Mouse (Mus musculus): ENCODE data around the gene Xrn1. TPM values are rescaled to one million over a fixed set of nuclear protein-coding genes. Genes with fewer than 3 reads are reported as not detected.

The Xrn1 gene
- polyA plus RNA-seq, 1 experiment, result 2.9 TPM

GRCm38 (mm10) chr9:96035371-96036086 is 81.0 kb downstream of the Xrn1 start:
- Histone ChIP-seq H3K79me2 (ENCODE audit: control insufficient read depth, insufficient read depth) (no peaks in the 10 kb centered on the region), H3K4me3 (no peak overlapping the region), H3ac (ENCODE audit: control insufficient read depth, insufficient read length) (no peak overlapping the region), H3K4me2 (ENCODE audit: low read depth) (no peak overlapping the region), H3K36me3 (ENCODE audit: control insufficient read depth, insufficient read depth) (peaks cover 23% of the 10 kb centered on the region), H3K27me3 (ENCODE audit: control insufficient read depth, insufficient read depth, insufficient read length) (no peaks in the 10 kb centered on the region)
- no peak for TF ChIP-seq E2F4 (IDR thresholded peaks at IDR 0.05; ENCODE audit: insufficient read depth)
- no peak for TF ChIP-seq MYOD1 (IDR thresholded peaks at IDR 0.05; ENCODE audit: control insufficient read depth in 1 of 3, insufficient read length in 2 of 3, low read depth in 2 of 3)
- TF ChIP-seq SRF (IDR thresholded peaks at IDR 0.05; ENCODE audit: control insufficient read depth, insufficient read length, low read depth), result no peak
- no peak for TF ChIP-seq POLR2A (IDR thresholded peaks at IDR 0.05; ENCODE audit: insufficient read length, low read depth)
- TF ChIP-seq USF1 (IDR thresholded peaks at IDR 0.05; ENCODE audit: low read depth), result no peak
- no peak for TF ChIP-seq CEBPB (IDR thresholded peaks at IDR 0.05; ENCODE audit: insufficient read depth, poor library complexity, severe bottlenecking)
- TF ChIP-seq MAX (IDR thresholded peaks at IDR 0.05; ENCODE audit: low read depth), result no peak
- no peak for TF ChIP-seq TCF3 (IDR thresholded peaks at IDR 0.05; ENCODE audit: insufficient read length, low read depth)
- TF ChIP-seq POLR2AphosphoS2 (IDR thresholded peaks at IDR 0.05; ENCODE audit: insufficient read length, low read depth), result no peak
- no peak for TF ChIP-seq MYOG (IDR thresholded peaks at IDR 0.05; ENCODE audit: control insufficient read depth in 1 of 3, insufficient read depth in 1 of 3, insufficient read length in 2 of 3, low read depth in 2 of 3)
- no peak for TF ChIP-seq REST (IDR thresholded peaks at IDR 0.05; ENCODE audit: insufficient read depth, insufficient read length)
- no peak for TF ChIP-seq TCF12 (IDR thresholded peaks at IDR 0.05; ENCODE audit: insufficient read depth, poor library complexity, severe bottlenecking)

GRCm38 (mm10) chr9:96044214-96044613 is 89.7 kb downstream of the Xrn1 start:
- H3K27me3 ChIP-seq (ENCODE audit: control insufficient read depth, insufficient read depth, insufficient read length), result no peaks in the 10 kb centered on the region
- no peak overlapping the region for H3K4me3 ChIP-seq
- H3ac ChIP-seq (ENCODE audit: control insufficient read depth, insufficient read length), result no peak overlapping the region
- H3K36me3 ChIP-seq (ENCODE audit: control insufficient read depth, insufficient read depth), result peaks cover 4% of the 10 kb centered on the region
- no peaks in the 10 kb centered on the region for H3K79me2 ChIP-seq (ENCODE audit: control insufficient read depth, insufficient read depth)
- TF ChIP-seq USF1 (IDR thresholded peaks at IDR 0.05; ENCODE audit: low read depth), result no peak
- TF ChIP-seq SRF (IDR thresholded peaks at IDR 0.05; ENCODE audit: control insufficient read depth, insufficient read length, low read depth), result no peak
- no peak for TF ChIP-seq MYOD1 (IDR thresholded peaks at IDR 0.05; ENCODE audit: control insufficient read depth in 1 of 3, insufficient read length in 2 of 3, low read depth in 2 of 3)
- TF ChIP-seq E2F4 (IDR thresholded peaks at IDR 0.05; ENCODE audit: insufficient read depth), result no peak
- TF ChIP-seq CEBPB (IDR thresholded peaks at IDR 0.05; ENCODE audit: insufficient read depth, poor library complexity, severe bottlenecking), result no peak
- TF ChIP-seq TCF3 (IDR thresholded peaks at IDR 0.05; ENCODE audit: insufficient read length, low read depth), result no peak
- TF ChIP-seq POLR2AphosphoS2 (IDR thresholded peaks at IDR 0.05; ENCODE audit: insufficient read length, low read depth), result no peak
- TF ChIP-seq REST (IDR thresholded peaks at IDR 0.05; ENCODE audit: insufficient read depth, insufficient read length), result no peak
- no peak for TF ChIP-seq MYOG (IDR thresholded peaks at IDR 0.05; ENCODE audit: control insufficient read depth in 1 of 3, insufficient read depth in 1 of 3, insufficient read length in 2 of 3, low read depth in 2 of 3)
- TF ChIP-seq TCF12 (IDR thresholded peaks at IDR 0.05; ENCODE audit: insufficient read depth, poor library complexity, severe bottlenecking), result no peak
- TF ChIP-seq MAX (IDR thresholded peaks at IDR 0.05; ENCODE audit: low read depth), result no peak
- no peak for TF ChIP-seq POLR2A (IDR thresholded peaks at IDR 0.05; ENCODE audit: insufficient read length, low read depth)
- no peak overlapping the region for H3K4me2 ChIP-seq (ENCODE audit: low read depth)

DNA sequence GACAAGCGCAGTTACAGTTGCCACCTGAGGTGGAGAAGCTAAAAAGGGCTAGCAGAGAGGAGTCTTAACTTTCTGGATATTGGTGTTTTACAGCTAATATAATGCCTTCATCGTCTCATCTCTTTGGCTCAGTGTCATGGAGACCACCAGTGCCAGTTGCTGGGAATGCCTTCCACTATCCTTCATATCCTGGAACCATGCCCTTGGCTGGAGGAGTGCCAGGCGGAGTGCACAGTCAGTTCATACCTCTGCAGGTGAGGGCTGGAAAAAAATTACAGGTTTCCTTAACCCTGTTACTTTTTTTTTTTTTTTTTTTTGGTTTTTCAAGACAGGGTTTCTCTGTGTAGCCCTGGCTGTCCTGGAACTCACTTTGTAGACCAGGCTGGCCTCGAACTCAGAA is 96.9 kb downstream of the Xrn1 start:
- no peak overlapping the region for H3K4me2 ChIP-seq (ENCODE audit: low read depth)
- H3ac ChIP-seq (ENCODE audit: control insufficient read depth, insufficient read length), result no peak overlapping the region
- H3K4me3 ChIP-seq, result no peak overlapping the region
- H3K79me2 ChIP-seq (ENCODE audit: control insufficient read depth, insufficient read depth), result no peaks in the 10 kb centered on the region
- no peaks in the 10 kb centered on the region for H3K27me3 ChIP-seq (ENCODE audit: control insufficient read depth, insufficient read depth, insufficient read length)
- TF ChIP-seq TCF12 (IDR thresholded peaks at IDR 0.05; ENCODE audit: insufficient read depth, poor library complexity, severe bottlenecking) (no peak), E2F4 (IDR thresholded peaks at IDR 0.05; ENCODE audit: insufficient read depth) (no peak), MYOD1 (IDR thresholded peaks at IDR 0.05; ENCODE audit: control insufficient read depth in 1 of 3, insufficient read length in 2 of 3, low read depth in 2 of 3) (no peak)
- H3K36me3 ChIP-seq (ENCODE audit: control insufficient read depth, insufficient read depth), result peaks cover 28% of the 10 kb centered on the region

DNA sequence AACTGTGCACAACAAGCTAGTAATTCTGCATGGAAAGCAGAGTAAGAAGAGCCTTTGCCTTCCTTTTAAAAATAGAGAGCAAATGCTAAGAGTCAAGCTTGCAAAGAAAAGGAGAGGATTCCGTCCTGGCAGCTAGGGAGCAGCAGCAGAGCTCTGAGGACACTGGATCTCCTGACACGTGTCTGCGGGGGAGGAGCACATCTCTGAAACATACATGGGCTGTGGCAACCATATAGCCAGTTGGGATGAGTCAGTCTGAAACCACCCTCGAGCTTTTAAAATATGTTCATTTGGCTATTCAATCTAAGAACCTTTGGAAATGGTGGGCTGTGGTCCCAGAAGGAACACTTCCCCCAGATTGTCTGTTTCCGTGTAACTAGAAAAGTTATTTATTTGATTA is 100.3 kb downstream of the Xrn1 start:
- Histone ChIP-seq H3ac (ENCODE audit: control insufficient read depth, insufficient read length) (no peak overlapping the region), H3K4me2 (ENCODE audit: low read depth) (no peak overlapping the region), H3K36me3 (ENCODE audit: control insufficient read depth, insufficient read depth) (peaks cover 34% of the 10 kb centered on the region), H3K4me3 (no peak overlapping the region), H3K79me2 (ENCODE audit: control insufficient read depth, insufficient read depth) (no peaks in the 10 kb centered on the region), H3K27me3 (ENCODE audit: control insufficient read depth, insufficient read depth, insufficient read length) (no peaks in the 10 kb centered on the region)
- no peak for TF ChIP-seq REST (IDR thresholded peaks at IDR 0.05; ENCODE audit: insufficient read depth, insufficient read length)
- no peak for TF ChIP-seq MAX (IDR thresholded peaks at IDR 0.05; ENCODE audit: low read depth)
- TF ChIP-seq POLR2AphosphoS2 (IDR thresholded peaks at IDR 0.05; ENCODE audit: insufficient read length, low read depth), result no peak
- TF ChIP-seq MYOD1 (IDR thresholded peaks at IDR 0.05; ENCODE audit: control insufficient read depth in 1 of 3, insufficient read length in 2 of 3, low read depth in 2 of 3), result no peak
- TF ChIP-seq TCF12 (IDR thresholded peaks at IDR 0.05; ENCODE audit: insufficient read depth, poor library complexity, severe bottlenecking), result no peak
- no peak for TF ChIP-seq MYOG (IDR thresholded peaks at IDR 0.05; ENCODE audit: control insufficient read depth in 1 of 3, insufficient read depth in 1 of 3, insufficient read length in 2 of 3, low read depth in 2 of 3)
- TF ChIP-seq USF1 (IDR thresholded peaks at IDR 0.05; ENCODE audit: low read depth), result no peak
- no peak for TF ChIP-seq POLR2A (IDR thresholded peaks at IDR 0.05; ENCODE audit: insufficient read length, low read depth)
- TF ChIP-seq TCF3 (IDR thresholded peaks at IDR 0.05; ENCODE audit: insufficient read length, low read depth), result no peak
- no peak for TF ChIP-seq SRF (IDR thresholded peaks at IDR 0.05; ENCODE audit: control insufficient read depth, insufficient read length, low read depth)
- no peak for TF ChIP-seq E2F4 (IDR thresholded peaks at IDR 0.05; ENCODE audit: insufficient read depth)
